Mouse (Mus musculus) liver, adult 2 months (tissue): ENCODE measurements around the gene Unc13b. TPM values are rescaled to one million over a fixed set of nuclear protein-coding genes. Genes with fewer than 3 reads are reported as not detected.
A peak's percentile ranks its signal among the peaks of the same experiment; 100 is the strongest.

Source experiments
- DNase-seq: peaks from one replicate; pipeline ENCODE4 v3.0.0-alpha.2; 2011; ENCODE audit warnings: low read depth, low spot score; ENCODE audit errors: extremely low read depth
- H3K27ac ChIP-seq: fragments of 200-500 bp; replicated peaks from 2 replicates; pipeline ENCODE4 v1.5.1; 2012; ENCODE audit warnings: low read depth, mild to moderate bottlenecking, control low read depth, inconsistent platforms, low read length; ENCODE audit not compliant: insufficient read depth
- H3K27me3 ChIP-seq: fragments of 200-500 bp; 2 replicates; pipeline ENCODE4 v1.6.1; 2012; ENCODE audit warnings: mild to moderate bottlenecking, moderate library complexity, low read length, inconsistent platforms; ENCODE audit not compliant: control insufficient read depth, insufficient read depth
- H3K36me3 ChIP-seq: fragments of 200-500 bp; 2 replicates; pipeline ENCODE4 v1.6.1; 2012; ENCODE audit warnings: low read length, inconsistent platforms; ENCODE audit not compliant: control insufficient read depth, insufficient read depth
- H3K4me1 ChIP-seq: fragments of 200-500 bp; 2 replicates; pipeline ENCODE4 v1.6.1; 2011; ENCODE audit warnings: low read length; ENCODE audit not compliant: control insufficient read depth, insufficient read depth
- H3K4me3 ChIP-seq: fragments of 200-500 bp; 2 replicates; pipeline ENCODE4 v1.5.1; 2011; ENCODE audit warnings: low read depth, mild to moderate bottlenecking, control low read depth, low read length, moderate library complexity; ENCODE audit not compliant: insufficient read depth
- H3K79me2 ChIP-seq: fragments of 200-500 bp; 2 replicates; pipeline ENCODE4 v1.6.1; 2012; ENCODE audit warnings: inconsistent platforms, mild to moderate bottlenecking, low read length, moderate library complexity; ENCODE audit not compliant: control insufficient read depth, insufficient read depth
- H3K9ac ChIP-seq: fragments of 200-500 bp; 2 replicates; pipeline ENCODE4 v1.6.1; 2012; ENCODE audit warnings: low read depth, mild to moderate bottlenecking, control low read depth, inconsistent platforms, low read length
- CTCF ChIP-seq: fragments of 200-500 bp; IDR thresholded peaks from 2 replicates; pipeline ENCODE4 v1.5.1; 2011; ENCODE audit warnings: low read depth, low read length, control low read depth
- POLR2A ChIP-seq: fragments of 200-500 bp; IDR thresholded peaks from 2 replicates; pipeline ENCODE4 v1.6.1; 2011; ENCODE audit warnings: low read length, control low read depth; ENCODE audit not compliant: insufficient read depth; ENCODE audit errors: extremely low read depth
- WGBS: fragments of 180-500 bp; shearing (Covaris S2); methylation state at CpG from one replicate; pipeline ENCODE4 v1.1.7; 2018; 5-methylcytosine and 5-hydroxymethylcytosine counted together
- polyA plus RNA-seq: library from polyadenylated mRNA; depleted of rRNA; stranded (reverse); fragments of >200 nt; gene quantifications from 2 replicates; pipeline ENCODE4 v1.2.3, GENCODE M21; 2012
- total RNA-seq: library from RNA; depleted of rRNA; stranded (reverse); fragments of >200 nt; gene quantifications from 2 replicates; pipeline ENCODE4 v1.2.3, GENCODE M21; 2014

The Unc13b gene
- total and polyA plus RNA-seq, 2 experiments: 2.6 to 3.7 TPM

DNA sequence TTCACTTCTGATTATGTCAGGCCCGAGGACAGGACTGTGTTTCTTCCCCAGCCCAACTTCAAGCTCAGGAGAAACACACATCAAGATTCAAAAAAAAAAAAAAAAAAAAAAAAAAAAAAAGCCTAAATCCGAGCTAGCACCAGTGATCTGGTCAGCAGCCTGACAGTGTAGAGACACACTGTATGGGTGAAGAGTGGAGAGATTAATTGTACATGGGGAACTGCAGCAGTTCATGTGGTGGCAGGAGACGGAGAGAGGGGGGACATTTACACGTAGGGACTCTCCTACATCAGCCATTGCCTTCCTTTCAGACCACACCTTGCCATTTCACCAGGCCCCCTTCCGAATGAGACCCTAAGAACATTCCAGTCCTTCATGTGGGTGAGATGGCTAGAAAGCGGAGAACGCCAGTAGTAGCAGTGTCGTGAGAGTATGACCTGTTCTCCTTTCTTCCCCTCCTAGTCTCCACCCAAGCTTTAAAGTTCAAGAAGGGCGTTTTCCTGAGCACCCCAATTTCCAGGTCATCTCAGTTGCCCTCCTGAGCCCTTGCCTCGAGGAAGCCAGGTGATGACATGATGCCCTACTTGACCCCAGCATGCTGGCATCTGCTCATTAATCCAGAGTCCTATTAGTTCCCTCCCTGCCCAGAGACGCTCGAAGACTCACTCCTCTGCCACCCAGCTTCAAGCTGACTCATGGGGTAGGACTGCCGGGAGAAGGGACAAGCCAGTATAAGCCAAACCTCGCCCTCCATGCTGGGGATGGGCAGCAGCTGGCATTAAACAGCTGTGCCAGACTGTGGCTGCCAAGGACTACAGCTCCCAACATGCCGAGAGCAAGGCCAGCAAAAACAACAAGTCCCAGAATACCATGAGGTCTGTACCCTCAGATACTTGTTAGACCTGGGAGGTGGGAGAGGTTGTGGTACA lies 19.9 kb upstream of the Unc13b start:
- H3K9ac ChIP-seq: peak overlapping the region; percentile 83
- no peaks in the 10 kb centered on the region for H3K36me3 ChIP-seq
- H3K27ac ChIP-seq: peak overlapping the region; percentile 1; the same call in 1 of the 2 replicates
- peak overlapping the region; percentile 86 for H3K4me3 ChIP-seq
- 43% methylated on average over 15 of the region's 15 CpGs for WGBS
- H3K79me2 ChIP-seq: no peaks in the 10 kb centered on the region
- H3K4me1 ChIP-seq: peaks cover 10% of the 10 kb centered on the region
- no peaks in the 10 kb centered on the region for H3K27me3 ChIP-seq
- TF ChIP-seq CTCF (no peak), POLR2A (no peak)
- DNase-seq: peak; percentile 66

DNA sequence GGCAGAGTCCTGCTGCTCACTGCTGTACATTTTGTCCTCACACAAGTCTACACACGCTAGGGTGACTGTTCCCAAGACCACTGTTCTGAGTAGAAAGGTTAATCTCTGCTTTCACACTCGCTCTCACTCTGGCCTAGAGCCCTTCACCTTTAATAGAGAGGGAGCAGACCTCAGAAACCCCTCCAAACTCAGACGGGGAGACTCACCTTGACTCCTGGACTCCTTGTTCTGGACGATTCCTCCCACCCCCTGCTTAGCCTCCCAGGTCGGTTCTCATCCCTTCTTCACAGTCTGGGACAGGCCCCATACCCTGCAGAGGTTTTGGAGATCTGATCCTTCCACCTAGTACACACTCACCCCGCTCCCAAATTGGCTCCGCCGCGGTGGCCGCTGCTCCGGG lies 19.1 kb upstream of the Unc13b start:
- TF ChIP-seq POLR2A (no peak), CTCF (no peak)
- Histone ChIP-seq H3K4me1 (peaks cover 13% of the 10 kb centered on the region), H3K27me3 (no peaks in the 10 kb centered on the region), H3K9ac (peak overlapping the region; percentile 83), H3K79me2 (no peaks in the 10 kb centered on the region), H3K36me3 (no peaks in the 10 kb centered on the region), H3K4me3 (peak overlapping the region; percentile 86), H3K27ac (peak overlapping the region; percentile 60)
- DNase-seq: no peak
- 2% methylated on average over 11 of the region's 11 CpGs for WGBS

DNA sequence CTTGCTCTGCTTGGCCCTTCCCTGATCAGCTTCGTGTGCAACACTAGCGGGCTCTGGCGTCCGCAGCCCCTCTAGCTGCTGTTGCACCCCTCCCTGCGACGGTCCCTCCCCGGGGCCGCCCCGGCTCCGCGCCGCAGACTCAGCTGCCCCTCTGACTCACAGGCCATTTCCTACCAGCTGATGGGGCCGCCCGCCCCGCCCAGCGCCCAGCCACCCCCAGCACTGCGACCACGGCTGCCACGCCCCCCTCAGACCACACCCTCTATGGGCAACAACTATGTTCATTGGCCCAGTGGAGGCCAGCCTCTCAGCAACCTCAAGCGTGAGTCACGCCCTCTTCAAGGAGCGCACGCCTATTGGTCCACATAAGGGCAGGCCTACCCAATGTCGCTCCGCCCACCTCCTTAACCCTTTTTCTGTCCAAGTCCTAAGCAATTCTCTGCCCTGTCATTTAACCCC lies 18.6 kb upstream of the Unc13b start:
- TF ChIP-seq POLR2A: peak; percentile 85; the same call in 1 of the 2 replicates
- TF ChIP-seq CTCF: no peak
- Histone ChIP-seq H3K4me1 (peaks cover 15% of the 10 kb centered on the region), H3K27me3 (no peaks in the 10 kb centered on the region), H3K27ac (peak overlapping the region; percentile 60), H3K9ac (peak overlapping the region; percentile 83), H3K36me3 (no peaks in the 10 kb centered on the region), H3K79me2 (no peaks in the 10 kb centered on the region), H3K4me3 (peak overlapping the region; percentile 86)
- DNase-seq: peak; percentile 95
- WGBS: under 1% methylated on average over 25 of the region's 25 CpGs

DNA sequence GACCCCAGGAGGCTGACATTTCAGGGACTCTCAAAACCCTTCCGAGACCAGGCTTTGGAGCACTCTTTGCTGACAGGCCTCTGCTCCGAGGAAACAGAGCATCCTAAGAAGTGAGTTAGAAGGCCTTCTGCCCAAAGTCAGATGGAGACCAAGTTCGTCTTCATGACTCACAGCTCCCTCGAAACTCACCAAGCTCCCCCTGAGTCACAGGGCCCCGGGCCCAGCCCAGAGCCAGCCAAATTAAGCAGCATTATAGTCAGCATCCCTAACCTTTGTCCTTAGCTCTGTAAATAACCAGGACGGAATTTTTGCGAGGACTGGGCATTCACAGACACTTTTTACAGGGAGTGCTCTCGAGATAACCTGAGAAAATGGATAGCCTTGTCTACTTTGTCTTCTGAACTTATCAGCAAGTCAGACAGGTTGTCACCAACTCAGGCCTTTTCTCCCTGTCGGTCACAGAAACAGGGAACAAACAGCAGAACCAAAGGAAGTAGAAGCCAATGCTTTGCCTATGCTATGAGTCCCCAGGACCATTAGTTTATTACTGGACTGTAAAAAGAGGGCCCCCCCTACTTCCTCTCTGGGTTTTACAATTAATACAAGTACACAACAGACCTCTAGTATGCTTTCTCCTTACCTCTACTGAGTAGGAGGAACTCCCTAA lies 17.7 kb upstream of the Unc13b start:
- no peak overlapping the region for H3K27ac ChIP-seq
- TF ChIP-seq CTCF (no peak), POLR2A (no peak)
- DNase-seq: no peak

DNA sequence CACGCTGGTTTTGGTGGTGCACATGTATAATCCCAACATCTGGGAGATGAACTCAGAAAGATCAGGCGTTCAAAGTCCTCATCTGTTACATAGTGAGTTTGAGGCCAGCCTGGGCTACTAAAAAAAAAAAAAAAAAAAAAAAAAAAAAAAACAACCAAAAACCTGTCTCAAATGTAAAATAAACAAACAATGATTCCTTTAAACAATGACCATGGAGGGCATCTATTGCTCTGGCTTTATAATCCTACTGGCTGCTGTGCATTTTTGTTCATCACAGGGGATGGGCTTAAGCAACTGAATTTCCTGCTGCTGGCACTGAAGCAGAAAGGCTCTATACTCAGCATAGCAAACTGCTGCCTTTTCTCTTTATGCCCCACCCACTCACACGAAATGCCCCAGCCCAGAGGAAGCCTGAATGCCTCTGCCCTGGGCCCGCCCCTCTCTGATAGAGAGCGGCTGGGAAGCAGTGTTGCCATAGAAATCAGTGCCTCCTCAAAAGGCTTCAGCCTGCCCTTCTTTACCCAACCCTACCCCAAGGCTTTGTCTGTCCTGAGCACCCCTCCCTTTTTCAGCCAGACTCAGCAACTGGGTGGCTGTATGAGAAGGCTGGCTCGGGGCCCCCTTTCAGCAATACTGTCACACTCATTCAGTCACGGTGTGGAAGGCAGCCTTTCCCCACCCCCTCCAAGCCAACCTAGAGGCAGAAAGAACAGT lies 15.0 kb upstream of the Unc13b start:
- H3K27me3 ChIP-seq: no peaks in the 10 kb centered on the region
- no peak for DNase-seq
- TF ChIP-seq CTCF: no peak
- TF ChIP-seq POLR2A: no peak
- H3K79me2 ChIP-seq: no peaks in the 10 kb centered on the region
- 47% methylated on average over 7 of the region's 7 CpGs for WGBS
- H3K9ac ChIP-seq: no peak overlapping the region
- H3K4me3 ChIP-seq: no peak overlapping the region
- H3K36me3 ChIP-seq: no peaks in the 10 kb centered on the region
- H3K4me1 ChIP-seq: peaks cover 17% of the 10 kb centered on the region
- peak overlapping the region; percentile 32 for H3K27ac ChIP-seq

More for the DNA sequence above, 17.7 kb upstream of the Unc13b start:
- peaks cover 17% of the 10 kb centered on the region for H3K4me1 ChIP-seq
- H3K79me2 ChIP-seq: no peaks in the 10 kb centered on the region
- no peak overlapping the region for H3K4me3 ChIP-seq
- H3K9ac ChIP-seq: no peak overlapping the region
- whole genome bisulfite sequencing: 64% methylated on average over 9 of the region's 9 CpGs
- H3K27me3 ChIP-seq: no peaks in the 10 kb centered on the region
- H3K36me3 ChIP-seq: no peaks in the 10 kb centered on the region
